Mouse (Mus musculus) urinary bladder, postnatal 14 days (tissue): Measurements from ENCODE around the gene Pou2af1.
A peak's percentile ranks its signal among the peaks of the same experiment; 100 is the strongest.

Source experiments
- DNase-seq: peaks from one replicate; pipeline ENCODE4 v3.0.0; 2021; ENCODE audit warnings: low spot score

The Pou2af1 gene

GRCm38 (mm10) chr9:51213023-51213728 lies at the start of gene Pou2af1:
TSS of gene Pou2af1 (plus strand) at chr9:51213708.
- DNase-seq, result no peak

GRCm38 (mm10) chr9:51163989-51164388 lies 49.5 kb upstream of the Pou2af1 start:
- no peak for DNase-seq

GRCm38 (mm10) chr9:51165312-51166180 lies 48.0 kb upstream of the Pou2af1 start, which contains the start of gene Gm32742:
TSS of gene Gm32742 (minus strand) at chr9:51165517.
- DNase-seq, result no peak

GRCm38 (mm10) chr9:51167954-51168353 lies 45.6 kb upstream of the Pou2af1 start:
- peak; percentile 78 for DNase-seq

- peak; percentile 17 for DNase-seq
Observed at GRCm38 (mm10) chr9:51168698-51169097, 44.8 kb upstream of the Pou2af1 start.

GRCm38 (mm10) chr9:51169133-51169532 lies 44.4 kb upstream of the Pou2af1 start:
- DNase-seq, result no peak

GRCm38 (mm10) chr9:51170298-51170697 lies 43.2 kb upstream of the Pou2af1 start:
- peak; percentile 37 for DNase-seq

GRCm38 (mm10) chr9:51174890-51175464 lies 38.5 kb upstream of the Pou2af1 start:
- DNase-seq, result peak; percentile 72

- DNase-seq, result peak; percentile 62
Observed at GRCm38 (mm10) chr9:51175722-51176121, 37.8 kb upstream of the Pou2af1 start.

GRCm38 (mm10) chr9:51178297-51178696 lies 35.2 kb upstream of the Pou2af1 start:
- no peak for DNase-seq

- DNase-seq, result no peak
Observed at GRCm38 (mm10) chr9:51180621-51181020, 32.9 kb upstream of the Pou2af1 start.

- no peak for DNase-seq
Observed at GRCm38 (mm10) chr9:51182716-51183710, 30.5 kb upstream of the Pou2af1 start.

- DNase-seq, result no peak
Observed at GRCm38 (mm10) chr9:51185386-51185785, 28.1 kb upstream of the Pou2af1 start.

GRCm38 (mm10) chr9:51185871-51186270 lies 27.6 kb upstream of the Pou2af1 start:
- no peak for DNase-seq

- no peak for DNase-seq
Observed at GRCm38 (mm10) chr9:51190655-51191054, 22.9 kb upstream of the Pou2af1 start.

GRCm38 (mm10) chr9:51194790-51195189 lies 18.7 kb upstream of the Pou2af1 start:
- DNase-seq, result no peak

- no peak for DNase-seq
Observed at GRCm38 (mm10) chr9:51208974-51209332, 4.6 kb upstream of the Pou2af1 start.

- no peak for DNase-seq
Observed at GRCm38 (mm10) chr9:51211191-51211590, 2.3 kb upstream of the Pou2af1 start.

- DNase-seq, result no peak
Observed at GRCm38 (mm10) chr9:51213729-51214237, 275 bp downstream of the Pou2af1 start.

- no peak for DNase-seq
Observed at GRCm38 (mm10) chr9:51215311-51215710, 1.8 kb downstream of the Pou2af1 start.

GRCm38 (mm10) chr9:51215949-51216348 lies 2.4 kb downstream of the Pou2af1 start:
- DNase-seq, result no peak
